Mouse (Mus musculus) retina, postnatal 1 day (tissue): Measurements from ENCODE around the gene Prox1.

Experiments used
- DNase-seq: peaks from one replicate; pipeline ENCODE4 v3.0.0-alpha.2; 2012

Gene Prox1

DNA sequence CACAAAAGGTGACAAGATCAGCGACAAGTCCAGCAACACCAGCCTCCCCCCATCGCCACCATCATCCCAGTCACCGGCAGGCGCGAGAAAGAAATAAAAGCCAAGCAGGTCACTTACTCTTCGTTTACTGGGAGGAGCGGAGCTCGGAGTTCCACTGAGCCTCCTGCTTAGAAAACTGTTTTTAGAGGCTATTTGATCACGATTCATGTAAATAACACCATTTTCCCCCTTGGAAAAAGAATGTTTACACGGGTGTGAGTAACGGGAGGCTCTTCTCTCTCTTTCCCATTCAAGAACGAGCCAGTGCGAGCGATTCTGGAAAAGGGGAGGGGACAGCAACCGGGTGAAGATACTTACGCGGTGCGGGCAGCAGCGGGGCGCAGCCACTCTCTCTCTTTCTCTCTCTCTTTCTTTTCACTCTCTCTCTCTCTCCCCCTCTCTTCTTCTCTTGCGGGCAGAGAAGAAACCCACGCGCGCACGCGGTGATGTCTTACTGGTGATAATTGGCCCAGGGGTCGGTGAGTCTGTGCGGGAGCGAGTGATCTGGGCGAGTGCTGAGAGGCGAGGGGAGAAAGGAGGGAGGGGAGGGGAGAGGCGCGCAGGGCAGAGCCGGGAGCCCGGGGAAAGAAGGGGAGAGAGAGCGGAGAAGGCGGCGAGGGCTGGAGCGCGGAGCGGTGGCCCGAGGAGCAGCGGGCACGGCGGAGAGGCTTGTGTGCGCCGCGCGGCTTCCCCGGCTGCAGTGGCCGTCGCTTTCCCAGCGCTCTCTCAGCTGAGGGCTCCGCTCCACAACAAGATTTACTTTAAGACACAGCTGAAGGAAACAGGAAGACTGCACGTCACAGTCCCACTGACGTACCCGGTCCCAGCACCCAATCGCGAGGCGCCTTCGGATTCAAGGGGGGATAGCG is at the start of gene Prox1:
TSS of gene Prox1 (minus strand) at position 804 of the 908 bp plus-strand sequence.
- DNase-seq: peak; percentile 94

DNA sequence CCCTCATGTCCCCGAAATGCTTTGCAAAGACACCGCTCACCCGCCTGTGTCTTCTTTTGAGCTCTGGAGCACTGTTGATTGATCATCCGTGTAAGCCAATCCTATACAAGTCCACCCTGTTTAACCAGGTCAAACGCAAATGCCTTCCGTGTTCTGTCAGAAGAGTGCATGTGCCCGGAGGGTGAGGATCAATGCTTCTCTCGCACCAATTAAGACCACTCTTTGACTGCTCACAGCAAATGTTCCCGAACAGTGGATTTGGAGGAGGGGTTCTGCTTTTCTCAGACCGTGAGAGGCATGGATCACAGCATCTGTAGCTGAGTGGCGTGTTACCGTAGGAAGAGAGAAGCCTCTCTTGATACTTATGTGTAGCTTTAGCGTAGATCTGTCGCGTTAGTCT is 46.1 kb upstream of the Prox1 start:
- DNase-seq: peak; percentile 74

DNA sequence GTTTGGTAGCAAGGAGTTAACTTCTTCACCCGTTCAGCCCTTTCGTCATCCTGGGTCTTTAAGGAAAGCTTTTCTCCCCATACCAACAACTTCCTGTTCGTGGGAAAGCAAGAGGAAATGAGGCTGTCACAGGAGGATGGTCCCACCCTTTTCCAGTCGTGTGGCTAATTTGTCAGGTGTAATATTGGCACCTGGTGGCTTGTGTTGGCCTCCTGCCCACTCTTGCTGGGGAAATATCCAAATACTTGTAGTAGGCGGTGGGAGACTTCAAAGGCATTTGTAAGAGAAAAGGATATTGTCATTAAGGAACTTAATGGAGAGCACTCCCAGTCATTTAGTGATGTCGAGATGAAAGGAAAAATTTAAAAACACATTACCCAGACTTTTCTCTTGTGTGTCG is 44.1 kb upstream of the Prox1 start:
- no peak for DNase-seq

DNA sequence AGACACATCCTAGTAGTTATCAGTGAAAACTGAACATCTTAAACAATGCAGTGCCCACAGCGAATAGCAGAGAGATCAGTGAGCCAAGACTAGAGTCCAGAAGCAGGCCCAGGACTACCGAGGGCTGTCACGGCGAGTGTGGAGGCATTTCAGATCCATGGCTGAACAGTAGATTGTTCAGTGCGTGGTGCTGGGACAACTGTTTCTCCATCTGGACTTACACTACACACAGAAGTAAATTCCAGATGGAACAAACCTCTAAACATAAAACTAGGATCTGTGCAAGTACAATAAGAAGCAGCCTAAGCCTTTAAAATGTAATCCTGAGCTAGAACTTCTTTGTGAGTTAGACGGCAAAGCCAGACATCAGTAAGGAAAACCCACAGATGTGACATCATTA is 42.7 kb upstream of the Prox1 start:
- DNase-seq: no peak

DNA sequence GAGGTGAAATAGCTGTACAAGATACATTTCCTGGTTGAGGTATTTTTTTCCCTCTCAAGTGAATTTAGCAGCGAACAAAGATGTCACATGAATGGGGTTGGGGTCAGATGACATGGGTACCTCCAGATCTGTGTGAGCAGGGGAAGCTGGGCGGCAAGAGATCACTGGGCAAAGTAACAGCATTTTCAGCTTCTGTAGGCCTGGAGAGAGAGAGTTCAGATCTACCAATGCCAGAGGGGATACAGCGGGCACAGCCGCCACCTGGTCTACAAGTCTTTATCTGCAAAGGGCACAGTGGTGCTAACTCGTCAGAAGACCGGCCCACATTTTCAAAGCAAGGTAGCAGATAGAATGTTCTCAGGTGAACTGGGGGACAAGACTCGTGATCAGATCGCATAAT is 36.7 kb upstream of the Prox1 start:
- no peak for DNase-seq

DNA sequence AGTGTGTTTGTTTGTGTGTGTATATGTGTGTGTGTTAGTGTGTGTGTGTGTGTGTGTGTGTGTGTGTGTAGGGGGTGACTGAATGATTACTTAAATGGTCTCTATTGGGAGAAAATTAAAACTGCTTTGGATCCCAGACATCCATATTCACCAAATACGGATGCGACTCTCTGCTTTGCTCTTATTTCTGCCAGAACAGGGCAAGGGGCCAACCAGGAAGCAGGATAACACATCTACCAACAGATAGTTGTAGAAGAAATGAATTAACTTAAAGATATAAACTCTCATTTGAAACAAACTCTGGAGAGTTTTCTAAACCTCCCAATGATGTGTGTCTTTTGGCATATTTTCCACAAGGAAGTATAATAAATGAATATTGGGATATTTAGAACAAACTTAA is 35.2 kb upstream of the Prox1 start:
- no peak for DNase-seq

DNA sequence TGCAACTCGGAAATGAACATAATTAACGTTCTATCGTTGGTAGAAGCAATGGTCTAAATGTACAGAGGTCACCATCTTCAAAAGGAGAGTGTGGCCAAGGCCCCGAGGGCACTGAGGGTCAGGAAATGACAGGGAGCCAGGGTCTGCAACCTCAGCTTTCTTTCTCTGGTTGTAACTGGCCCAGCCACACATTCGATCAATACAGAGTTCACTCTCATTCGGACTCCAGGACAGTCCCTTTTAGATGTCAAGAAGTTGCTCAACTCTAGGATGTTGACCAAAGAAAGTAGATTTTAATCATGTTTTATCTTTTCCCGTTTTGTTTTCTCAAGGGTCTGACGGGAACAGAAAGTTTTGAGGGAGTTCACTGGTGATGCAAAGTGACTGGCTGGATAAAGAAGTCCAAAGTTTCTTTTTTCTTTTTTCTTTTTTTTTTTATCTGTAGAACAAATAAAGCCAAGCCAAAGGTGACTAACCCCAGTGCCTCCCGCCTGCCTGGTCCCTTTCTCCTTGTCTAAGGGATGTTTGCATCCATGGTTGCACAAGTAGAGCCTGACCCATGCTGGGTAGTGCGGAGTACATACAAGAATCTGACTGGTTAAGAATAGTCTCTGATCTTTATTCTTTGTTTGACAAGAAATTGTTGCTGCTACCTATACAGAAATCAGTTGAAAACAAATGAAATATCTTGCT is 34.0 kb upstream of the Prox1 start:
- DNase-seq: no peak

DNA sequence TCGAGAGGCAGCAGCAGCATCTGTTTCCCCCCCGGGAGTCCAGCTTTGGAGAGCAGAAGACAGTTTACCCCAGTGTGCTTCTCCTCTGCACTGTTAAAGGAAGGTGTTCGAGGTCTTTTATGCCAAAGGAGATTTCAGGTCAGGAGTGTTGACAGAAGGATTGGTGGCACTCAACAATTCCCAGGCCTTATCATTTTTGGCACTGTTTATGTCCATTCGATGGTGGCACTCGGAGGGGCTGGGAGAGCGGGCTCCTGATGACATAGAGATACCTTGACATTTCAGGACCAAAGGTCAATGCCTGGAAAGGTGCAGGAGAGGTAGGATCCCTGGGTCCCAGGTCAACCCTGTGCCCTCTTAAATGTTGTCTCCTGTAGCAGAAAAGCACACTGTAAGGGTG is 31.2 kb upstream of the Prox1 start:
- DNase-seq: no peak

DNA sequence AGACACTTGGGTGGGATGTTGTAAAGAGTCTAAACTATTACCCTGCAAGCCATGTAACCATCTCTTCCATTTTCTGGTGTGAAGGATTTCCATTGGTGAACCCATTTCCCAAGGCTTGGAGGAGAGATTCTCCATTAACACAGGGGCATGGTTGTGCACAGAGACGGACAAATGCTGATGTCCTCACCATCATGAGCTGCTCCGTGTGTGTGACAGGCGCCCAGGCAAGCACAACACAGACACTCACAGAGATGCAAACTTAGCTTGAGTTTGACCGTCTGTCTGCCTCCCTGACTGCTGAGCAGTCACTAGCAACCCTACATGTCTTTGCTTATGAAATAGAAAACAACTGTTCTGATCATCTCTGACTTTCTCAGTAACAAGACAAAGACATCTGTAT is 30.5 kb upstream of the Prox1 start:
- DNase-seq: no peak

DNA sequence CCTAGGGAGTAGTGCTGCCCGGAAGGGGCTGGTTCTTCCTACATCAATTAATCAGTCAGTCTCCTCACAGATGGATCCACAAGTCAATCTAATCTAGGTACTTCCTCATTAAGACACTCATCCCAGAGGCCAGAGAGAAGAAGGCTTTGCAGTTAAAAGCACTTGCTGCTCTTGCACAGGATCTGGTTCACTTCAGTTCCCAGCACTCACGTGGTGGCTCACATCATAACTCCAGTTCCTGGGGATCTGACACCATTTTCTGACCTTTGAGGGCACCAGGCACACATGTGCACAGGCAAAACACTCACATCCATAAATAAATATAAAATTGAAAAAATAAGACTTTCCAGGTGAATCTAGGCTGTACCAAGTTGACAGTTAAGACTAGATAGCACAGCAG is 27.7 kb upstream of the Prox1 start:
- DNase-seq: no peak

DNA sequence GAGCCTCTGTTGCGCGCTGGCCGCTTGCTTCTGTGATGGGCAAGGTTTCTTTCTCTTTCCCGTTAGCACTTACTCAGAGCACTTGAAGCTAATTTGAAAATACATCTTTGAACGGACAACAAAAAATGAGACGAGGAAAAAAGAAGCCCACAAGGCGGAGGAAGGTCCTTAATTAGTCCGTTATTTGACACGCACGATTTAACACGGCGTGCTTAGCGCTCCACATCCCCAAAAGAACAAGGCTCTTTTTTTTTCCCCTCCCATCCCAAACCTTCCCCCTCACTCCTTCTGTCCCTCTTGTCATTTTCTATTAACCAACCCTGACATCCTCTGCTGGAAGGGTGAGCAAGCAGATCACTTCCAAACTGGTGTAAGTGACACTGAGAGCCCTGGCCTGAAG is 21.5 kb upstream of the Prox1 start:
- peak; percentile 98 for DNase-seq

DNA sequence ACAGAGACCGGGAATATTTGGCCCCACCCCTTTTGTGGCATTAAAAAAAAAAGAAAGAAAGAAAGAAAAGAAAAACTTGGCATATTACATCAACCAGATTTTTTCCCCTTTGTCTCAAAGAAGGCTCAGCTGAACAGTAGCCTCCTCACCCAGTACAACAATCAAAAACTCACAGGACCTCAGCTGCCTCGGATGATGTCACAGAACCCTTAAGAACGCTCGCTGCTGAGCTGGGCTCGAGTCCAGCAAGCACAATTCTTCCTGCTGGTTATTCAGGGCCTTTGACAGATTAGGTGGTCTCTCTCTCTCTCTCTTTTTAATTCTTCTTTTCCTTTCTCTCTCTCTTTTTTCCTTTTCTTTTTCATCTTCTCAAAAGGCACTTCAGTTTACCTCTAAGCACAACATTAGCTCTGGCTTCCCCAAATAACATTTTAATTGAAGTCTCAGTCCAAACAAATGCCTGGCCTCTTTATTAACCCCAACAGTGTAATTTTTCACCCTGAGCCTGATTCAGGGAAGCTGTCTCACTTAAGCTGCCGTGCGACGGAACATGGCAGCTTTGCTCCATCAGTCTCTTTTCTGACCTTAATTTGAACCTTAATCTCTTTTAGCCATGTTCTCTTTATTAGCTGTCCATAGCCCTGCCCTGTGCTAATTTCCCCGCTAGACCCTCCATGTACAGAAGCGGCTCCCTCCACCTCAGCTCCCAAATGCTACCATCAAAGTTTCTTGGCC is 19.9 kb upstream of the Prox1 start:
- peak; percentile 87 for DNase-seq

DNA sequence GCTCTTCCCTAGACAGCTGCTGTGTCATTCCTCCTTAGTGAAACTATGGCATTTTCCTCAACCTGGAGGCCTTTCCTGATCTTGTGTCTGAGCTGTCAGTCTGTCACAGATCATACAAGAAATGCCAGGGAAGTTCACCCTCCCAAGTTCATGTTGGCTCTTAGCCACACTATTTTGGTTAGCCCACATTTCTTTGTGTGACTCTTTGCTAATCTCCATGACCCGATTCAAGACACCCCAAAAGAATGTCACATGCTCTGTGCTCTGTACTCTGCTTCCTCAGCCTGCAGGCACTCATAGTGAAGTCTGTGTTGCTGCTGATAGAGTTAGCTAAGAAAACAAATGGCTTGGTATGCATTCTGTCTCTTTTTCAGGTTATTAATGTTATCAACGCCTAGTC is 18.6 kb upstream of the Prox1 start:
- no peak for DNase-seq

DNA sequence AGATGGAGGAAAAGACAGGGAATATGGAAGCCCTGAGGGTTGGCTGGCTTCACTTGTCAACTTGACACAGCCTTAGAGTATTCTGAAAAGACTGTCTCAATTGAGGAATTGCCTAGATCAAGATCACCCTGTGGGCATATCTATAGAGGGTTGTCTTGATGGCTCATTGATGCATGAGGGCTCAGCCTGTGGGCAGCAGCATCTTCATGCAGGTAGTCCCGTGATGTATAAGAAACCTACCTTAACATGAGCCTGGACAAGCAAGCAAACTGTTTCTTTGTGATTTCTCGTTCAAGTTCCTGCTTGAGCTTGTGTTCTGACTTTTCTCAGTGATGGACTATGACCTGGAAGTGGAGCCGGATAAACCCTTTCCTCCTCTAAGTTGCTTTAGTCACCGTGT is 15.8 kb upstream of the Prox1 start:
- no peak for DNase-seq

DNA sequence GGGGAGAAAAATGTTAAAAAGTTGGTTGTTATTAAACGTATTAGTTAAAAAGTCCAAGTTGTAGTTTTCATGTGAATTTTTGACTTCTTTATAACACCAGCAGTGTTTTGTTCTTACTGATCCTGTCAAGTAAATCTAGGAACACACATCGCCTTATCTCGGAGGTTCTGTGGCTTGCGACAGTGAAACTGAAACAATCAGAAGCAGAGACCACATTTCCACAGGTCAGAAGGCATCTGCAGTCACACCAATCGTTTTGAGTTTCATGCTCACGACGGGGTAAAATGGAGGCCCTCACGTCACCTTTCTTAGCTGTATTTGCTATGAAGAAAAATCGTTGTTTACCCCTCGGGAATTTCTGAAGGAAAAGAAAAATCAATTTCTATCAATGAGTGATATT is 14.8 kb upstream of the Prox1 start:
- peak; percentile 3 for DNase-seq

DNA sequence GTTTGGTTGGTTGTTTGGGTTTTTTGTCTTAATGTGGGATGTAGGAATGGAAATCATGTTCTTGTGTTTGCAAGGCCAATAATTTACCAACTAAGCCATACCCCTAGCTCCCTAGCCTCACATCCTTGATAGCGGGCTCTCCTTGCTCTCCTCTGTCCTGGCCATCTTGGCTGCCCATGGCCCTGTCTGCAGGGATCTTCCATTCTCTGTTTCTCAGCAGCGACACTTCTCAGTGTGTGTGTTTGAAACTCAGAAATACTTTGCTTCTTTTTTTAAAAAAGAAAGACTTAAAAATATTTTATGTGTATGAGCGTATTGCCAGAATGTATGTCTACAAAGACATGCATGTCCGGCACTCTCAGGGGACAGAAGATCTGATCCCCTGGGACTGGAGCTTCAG is 13.1 kb upstream of the Prox1 start:
- DNase-seq: no peak

DNA sequence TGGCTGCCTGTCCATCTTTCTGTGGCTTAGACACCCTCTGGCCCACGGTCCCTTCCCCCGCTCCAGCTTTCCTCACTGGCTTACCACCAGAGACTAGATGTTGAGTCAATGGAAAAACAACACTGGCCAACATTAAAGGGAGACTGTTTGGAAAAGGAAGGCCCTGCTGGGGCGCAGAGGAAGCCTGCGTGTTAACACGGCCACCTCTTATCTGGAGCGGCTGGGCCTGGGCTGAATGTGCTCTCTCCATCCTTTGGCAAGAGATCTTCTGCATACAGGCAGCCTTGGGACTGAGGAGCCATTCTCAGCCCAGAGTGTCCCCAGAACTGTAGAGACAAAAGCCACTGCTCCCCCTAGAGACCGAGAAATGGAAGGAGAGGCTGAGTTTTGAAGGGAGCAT is 11.3 kb upstream of the Prox1 start:
- no peak for DNase-seq

DNA sequence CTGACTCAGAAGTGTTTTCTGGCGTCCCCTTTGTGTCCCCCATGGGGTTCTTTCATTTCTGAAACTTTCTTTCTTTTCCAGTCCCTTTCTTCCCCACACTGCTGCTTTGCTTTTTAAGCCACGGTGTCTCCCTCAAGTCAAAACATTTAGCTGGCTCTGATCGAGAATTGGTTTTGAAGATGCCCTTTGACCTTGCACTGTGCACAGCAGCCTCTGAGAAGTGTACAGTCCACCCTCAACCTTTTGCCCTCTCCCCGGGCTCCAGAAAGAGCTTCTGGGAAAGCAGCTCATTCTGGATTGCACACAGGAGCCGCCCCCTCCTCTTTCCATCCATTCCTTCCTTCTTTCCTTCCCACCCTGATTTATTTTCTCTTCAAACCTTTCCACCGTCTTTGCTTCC is 10.3 kb upstream of the Prox1 start:
- DNase-seq: no peak

DNA sequence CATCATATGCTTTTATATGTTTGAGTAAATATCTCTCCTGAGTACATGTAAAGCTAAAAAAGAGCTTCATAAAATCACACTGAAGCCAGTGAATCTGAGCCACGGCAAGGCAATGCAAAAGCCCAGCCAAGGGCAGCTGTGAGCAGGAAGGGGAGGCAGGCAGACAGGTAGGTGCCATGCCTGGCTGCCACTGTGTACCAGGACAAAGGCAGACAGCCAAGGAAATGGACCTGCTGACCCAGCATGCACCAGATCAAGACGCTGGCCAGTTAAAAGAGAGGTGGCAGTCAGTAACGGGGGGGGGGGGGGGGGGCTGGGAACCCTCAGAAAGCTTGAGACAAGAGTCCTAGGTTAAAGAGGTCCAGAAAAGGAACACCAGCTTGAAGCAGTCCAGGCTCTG is 6.4 kb upstream of the Prox1 start:
- no peak for DNase-seq

DNA sequence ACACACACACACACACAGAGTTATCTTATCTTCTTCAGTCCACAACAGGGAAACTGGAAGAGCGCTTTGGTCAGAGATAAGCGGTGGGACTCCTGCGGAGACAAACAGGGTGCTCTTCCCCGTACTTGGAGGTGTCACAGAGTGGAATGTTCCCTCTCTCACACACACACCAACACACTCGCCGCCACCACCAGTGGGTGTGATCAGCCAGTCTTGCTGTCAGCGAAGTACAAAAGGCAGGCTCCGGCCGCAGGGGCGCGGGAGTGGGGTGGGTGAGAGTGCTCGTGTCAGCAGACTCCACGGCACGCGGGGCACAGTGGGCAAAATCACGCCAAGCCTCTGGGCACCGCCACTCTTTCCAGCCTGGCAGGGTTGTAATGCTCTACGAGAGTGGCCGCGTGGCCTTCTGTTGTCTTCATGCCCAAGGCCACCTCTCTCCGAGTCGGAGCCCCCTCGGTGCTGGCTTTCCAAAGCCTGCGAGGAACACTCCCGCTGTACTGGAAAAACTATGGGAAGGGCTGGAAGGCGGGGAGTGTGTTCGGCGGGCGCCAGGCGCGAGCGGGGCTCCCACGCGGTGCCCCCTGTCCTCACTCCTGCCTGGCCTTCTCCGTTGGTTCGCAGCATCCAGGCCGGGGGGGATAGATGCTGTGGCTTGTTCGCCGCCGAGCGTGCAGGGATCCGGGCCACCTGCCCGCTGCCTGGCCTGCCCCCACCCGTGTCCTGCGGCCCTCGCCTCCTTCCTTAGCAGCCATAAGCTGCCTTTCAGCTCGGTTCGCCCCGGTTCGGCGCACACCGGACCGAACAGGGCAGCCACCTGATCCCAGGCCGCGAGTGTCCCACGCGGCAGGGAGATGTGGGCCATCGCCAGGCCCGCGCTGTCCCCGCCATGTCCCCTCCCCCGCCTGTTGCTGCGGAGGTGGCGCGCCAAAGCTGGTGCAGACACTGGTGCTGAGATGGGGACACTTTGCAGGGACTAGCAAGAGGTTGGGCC is 4.5 kb upstream of the Prox1 start:
- peak; percentile 62 for DNase-seq

DNA sequence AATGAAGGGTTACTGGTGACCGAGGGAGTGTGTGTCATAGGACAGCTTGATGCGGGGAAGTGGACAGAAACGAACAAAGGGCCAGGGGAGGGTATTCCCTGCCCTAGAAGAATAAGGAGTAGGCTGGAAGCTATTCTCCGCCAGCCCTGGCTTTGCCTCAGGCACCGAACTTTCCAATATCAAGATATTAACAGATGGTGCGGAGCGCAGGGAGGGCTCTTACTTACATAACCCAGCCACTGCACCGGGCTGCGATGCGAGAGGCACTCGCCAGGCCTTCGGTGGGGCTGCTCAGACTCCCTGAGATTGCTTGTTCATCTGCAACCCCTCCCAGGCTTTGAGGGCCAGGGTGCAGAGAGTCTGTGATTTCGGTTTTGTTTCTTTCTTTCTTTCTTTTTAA is 3.7 kb upstream of the Prox1 start:
- DNase-seq: peak; percentile 65

DNA sequence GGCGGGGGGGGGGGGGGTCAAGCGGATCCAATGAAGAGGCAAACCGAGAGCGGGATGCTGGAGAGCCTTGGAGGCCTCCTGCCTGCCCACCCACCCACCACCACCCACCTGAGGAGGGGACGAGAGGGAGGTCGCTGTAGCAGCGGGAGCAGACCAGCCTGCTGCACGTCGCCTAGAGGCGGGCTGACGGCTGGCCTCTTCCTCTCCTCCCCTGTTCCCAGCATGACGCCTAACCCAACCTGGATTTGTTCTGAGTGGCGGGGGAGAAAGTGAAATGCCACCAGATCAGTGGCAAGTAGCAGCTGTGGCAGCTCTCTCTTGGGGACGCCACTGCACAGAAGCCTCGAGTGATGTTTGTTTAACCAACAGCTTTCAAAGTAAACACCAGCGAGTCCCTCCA is 3.1 kb upstream of the Prox1 start:
- DNase-seq: peak; percentile 82
